Mouse (Mus musculus): ENCODE data around the gene Zbtb20.

Zbtb20 gene

GRCm38 (mm10) chr16:43397629-43398323, 522.1 kb downstream of the Zbtb20 start:
- DNase-seq (ENCODE audit: low spot score in 2 of 2), result no peak

DNA sequence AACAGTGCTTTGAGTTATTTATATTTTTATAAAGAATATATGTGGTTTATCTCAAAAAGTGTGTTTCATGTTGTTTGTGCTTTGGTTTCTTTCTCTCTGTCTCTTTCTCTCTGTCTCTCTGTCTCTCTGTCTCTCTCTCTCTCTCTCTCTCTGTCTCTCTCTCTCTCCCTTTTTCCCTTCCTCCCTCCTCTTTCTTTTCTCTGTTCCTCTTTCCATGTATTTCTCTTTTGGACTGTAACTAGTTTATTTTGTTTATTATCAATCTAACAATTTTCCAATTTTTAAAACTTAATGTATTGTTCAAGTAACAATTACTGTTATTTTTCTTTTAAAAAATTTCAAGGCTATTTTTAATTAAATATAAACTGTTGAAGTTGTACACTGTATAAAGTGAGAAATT, 523.7 kb downstream of the Zbtb20 start:
- no peak for DNase-seq (ENCODE audit: low spot score in 2 of 2)

GRCm38 (mm10) chr16:43400046-43400445, 524.4 kb downstream of the Zbtb20 start:
- no peak for DNase-seq (ENCODE audit: low spot score in 2 of 2)

DNA sequence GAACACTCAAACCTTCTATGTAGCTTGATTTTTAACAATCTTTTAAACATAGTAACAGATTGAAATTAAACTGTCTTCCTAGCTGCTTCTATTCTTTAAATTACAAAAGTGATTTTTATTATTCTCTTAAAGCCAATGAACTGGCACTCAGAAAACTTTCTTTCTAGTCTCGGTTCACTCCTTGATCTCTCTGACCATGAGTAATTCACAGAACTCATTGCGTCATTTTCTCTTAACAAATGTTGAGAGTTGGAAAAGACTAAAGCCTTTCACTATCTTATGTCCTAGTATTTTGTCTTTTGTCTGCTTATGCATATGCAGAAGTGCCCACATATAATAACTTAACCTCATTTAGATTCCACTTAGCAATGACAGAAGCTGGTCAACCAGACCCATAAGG, 525.3 kb downstream of the Zbtb20 start:
- no peak for DNase-seq (ENCODE audit: low spot score in 2 of 2)

GRCm38 (mm10) chr16:43402888-43403287, 527.2 kb downstream of the Zbtb20 start:
- DNase-seq (ENCODE audit: low spot score in 2 of 2), result no peak

DNA sequence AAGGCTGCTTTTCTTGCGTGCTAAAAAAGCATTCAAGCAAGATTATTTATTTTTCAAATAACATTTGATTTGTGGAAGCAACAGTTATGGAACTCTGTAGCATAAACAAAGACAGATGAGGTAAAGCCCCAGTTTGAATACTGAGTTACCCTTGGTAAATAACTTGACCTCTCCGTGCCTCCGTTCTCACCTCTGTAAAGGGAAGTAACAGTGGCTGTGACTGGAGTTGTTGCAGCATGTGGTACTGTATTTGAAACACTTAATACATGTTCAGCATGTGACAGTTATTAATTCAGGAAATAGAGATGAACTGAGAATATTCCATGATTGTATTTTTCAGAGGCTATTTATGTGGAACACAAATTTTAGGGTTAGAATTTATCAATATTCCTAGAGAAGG, 529.4 kb downstream of the Zbtb20 start:
- no peak for DNase-seq (ENCODE audit: low spot score in 2 of 2)

- no peak for DNase-seq (ENCODE audit: low spot score in 2 of 2)
Observed at GRCm38 (mm10) chr16:43407594-43408142, 532.0 kb downstream of the Zbtb20 start.

GRCm38 (mm10) chr16:43408622-43409021, 532.9 kb downstream of the Zbtb20 start:
- no peak for DNase-seq (ENCODE audit: low spot score in 2 of 2)

GRCm38 (mm10) chr16:43409108-43409909, 533.6 kb downstream of the Zbtb20 start:
- no peak for DNase-seq (ENCODE audit: low spot score in 2 of 2)

- DNase-seq (ENCODE audit: low spot score in 2 of 2), result peak; percentile 20 to 45
Observed at GRCm38 (mm10) chr16:43409910-43410612, 534.4 kb downstream of the Zbtb20 start.

- DNase-seq (ENCODE audit: low spot score in 2 of 2), result no peak
Observed at GRCm38 (mm10) chr16:43410613-43410974, 534.9 kb downstream of the Zbtb20 start.

DNA sequence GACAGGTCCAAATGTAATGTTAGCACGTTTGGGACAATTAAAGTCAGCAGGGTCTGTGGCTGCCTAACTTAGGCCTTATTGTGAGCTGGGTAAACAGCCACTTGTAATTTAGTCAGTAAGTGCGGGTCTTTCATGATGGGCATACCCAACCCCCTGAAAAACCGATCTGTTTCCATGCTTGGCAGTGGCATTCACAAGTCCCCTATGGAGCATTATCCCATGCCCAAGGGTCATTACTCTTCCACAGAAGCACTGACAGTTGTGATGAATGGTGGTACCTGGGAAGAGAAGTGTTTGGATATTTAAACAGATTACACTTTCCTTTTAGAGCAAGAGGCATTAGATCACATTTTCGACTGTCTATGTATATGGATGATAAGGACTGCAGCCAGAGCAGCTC, 540.2 kb downstream of the Zbtb20 start:
- no peak for DNase-seq (ENCODE audit: low spot score in 2 of 2)

GRCm38 (mm10) chr16:43419923-43420322, 544.2 kb downstream of the Zbtb20 start:
- DNase-seq (ENCODE audit: low spot score in 2 of 2), result no peak

DNA sequence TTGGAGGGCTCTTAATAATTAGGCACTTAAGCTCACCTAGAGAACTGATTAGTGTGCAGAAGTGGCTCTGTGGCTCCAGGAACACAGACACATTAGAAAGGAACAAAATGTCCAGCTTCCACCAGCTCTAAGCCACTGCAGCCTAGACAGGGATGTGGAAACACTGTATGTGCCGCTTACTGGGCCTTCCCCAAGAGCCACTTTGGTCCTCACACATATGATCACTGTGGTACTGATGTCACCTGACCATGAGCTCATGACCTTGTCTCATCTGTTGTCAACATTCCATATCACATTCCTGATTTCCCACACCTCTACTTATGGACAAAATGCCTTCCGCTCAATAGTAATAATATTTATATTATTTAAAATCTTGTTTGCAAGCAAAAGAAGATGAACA, 553.3 kb downstream of the Zbtb20 start:
- DNase-seq (ENCODE audit: low spot score in 2 of 2), result no peak

DNA sequence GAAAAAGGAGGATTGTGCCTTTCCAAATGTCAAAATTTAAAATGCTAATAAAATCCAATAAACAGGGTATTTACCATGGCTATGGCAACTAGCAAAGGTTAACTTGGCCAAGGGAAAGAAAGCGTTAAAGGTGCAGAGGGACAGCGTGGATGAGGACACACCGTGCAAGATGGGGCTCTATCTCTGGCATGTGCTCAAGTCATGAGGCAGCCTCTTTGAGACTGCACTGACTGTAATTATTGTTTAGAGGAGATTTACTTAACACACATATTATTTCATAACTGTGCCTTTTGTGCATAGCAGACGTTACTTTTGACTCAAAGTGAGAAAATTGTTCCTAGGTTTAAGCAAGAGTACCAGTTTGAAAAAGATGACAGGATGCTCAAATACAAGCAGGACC, 554.3 kb downstream of the Zbtb20 start:
- DNase-seq (ENCODE audit: low spot score in 2 of 2), result no peak

DNA sequence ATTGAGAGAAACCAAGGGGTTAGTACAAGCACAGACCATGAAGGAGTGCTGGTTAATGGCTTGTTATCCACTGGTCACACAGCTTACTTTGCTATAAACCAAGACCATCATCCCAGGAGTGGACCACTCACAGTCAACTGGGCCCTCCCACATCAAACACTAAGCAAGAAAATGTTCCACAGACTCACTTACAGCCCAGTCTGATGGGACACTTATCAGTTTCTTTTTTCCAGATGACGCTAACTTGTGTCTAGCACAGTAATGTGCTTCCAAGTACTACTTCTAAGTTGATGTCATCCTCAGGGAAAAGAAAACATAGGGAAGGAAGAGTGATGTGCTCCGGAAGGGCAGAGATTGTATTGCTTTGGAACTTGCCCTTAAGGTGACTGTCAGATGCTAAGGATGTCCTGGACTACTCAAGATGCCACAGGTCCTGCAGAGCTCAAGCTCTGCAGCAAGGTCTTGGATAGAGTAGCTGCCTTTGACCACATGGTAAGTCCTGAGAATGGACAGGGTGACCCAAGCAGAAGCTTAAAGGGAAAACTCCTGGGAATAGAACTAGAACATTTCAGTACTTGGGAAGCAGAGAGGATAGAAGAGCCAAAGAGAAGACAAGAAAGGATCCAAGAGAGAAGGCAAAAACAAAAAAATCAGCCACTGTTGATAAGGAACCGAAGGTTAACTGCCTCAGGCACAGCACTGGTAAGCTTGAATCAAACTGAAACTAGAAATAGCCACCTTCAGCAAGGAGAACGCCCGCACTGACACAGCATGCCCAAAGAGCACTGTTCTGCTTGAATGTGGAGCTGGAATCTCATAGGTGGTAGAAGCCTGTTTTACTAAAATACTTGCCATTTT, 556.1 kb downstream of the Zbtb20 start:
- DNase-seq (ENCODE audit: low spot score in 2 of 2), result no peak

DNA sequence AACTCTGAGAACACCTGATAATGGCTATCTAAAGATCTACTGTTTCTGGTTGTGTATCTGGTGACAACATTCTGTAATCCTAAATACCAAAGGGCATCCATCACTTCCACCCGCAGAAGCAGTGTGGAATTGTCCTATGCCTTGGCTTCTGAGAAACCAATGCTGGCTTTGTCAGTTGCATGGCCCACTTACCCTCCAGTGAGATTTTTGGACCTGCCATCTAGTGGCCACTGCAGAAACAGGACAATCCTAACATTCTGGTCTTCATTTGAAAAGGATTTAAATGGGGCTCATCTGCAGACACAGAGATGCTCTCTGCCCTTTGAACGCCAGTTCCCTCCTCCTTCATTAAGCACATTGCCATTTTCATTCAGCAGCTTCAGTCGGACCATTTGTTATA, 559.3 kb downstream of the Zbtb20 start:
- DNase-seq (ENCODE audit: low spot score in 2 of 2), result peak; percentile 21 to 23

- no peak for DNase-seq (ENCODE audit: low spot score in 2 of 2)
Observed at GRCm38 (mm10) chr16:43438878-43439371, 563.2 kb downstream of the Zbtb20 start.

DNA sequence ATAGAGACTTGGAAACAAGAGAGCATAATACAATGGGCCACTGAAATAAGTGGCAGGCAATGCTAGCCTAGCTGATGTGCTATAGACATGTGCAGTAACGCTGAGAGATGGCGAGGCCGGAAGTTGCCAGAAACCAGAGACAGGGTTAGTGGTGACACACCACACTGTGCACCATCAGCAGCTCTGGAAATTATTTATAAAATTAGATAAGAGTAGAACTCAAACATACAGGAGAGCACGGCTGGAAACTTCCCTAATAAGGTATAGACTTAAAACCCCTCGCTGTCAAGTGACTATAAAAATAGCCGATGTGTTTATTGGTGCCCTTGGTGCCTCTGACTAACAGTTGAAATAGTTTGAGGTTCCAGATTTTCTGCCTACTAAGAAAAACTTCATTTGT, 565.7 kb downstream of the Zbtb20 start:
- DNase-seq (ENCODE audit: low spot score in 2 of 2), result no peak

- no peak for DNase-seq (ENCODE audit: low spot score in 2 of 2)
Observed at GRCm38 (mm10) chr16:43443034-43443433, 567.4 kb downstream of the Zbtb20 start.
